ENCODE assay signal across 32 mouse cellular contexts in genomic region chr12:17646457-17646856, GRCm38 (mm10).
"Had no signal": no experiment of that assay in that cellular context is flagged by ENCODE, and none has a peak within 500 bp of the region (broad histone marks: within the 10 kb centered on the region; RNA-seq: fewer than 3 reads in every experiment).

No protein-coding gene starts in this region.

- H3K36me3 ChIP-seq: limb, embryonic 10.5 days; limb, embryonic 12.5 days; limb, embryonic 13.5 days; limb, embryonic 15.5 days; liver, embryonic 12.5 days; liver, embryonic 13.5 days; liver, embryonic 15.5 days; lung, embryonic 15.5 days; midbrain, embryonic 10.5 days; midbrain, embryonic 12.5 days; midbrain, embryonic 13.5 days; midbrain, embryonic 15.5 days; neural tube, embryonic 12.5 days had no signal

- H3K4me3 ChIP-seq: limb, embryonic 10.5 days; limb, embryonic 12.5 days; limb, embryonic 13.5 days; limb, embryonic 15.5 days; liver, embryonic 12.5 days; liver, embryonic 13.5 days; liver, embryonic 15.5 days; lung, embryonic 15.5 days; megakaryocyte, embryonic 14.5 days; midbrain, embryonic 10.5 days; midbrain, embryonic 12.5 days; midbrain, embryonic 13.5 days; midbrain, embryonic 15.5 days; myocyte; neural tube, embryonic 12.5 days had no signal

- H3K4me1 ChIP-seq: limb, embryonic 10.5 days; limb, embryonic 12.5 days; limb, embryonic 13.5 days; limb, embryonic 15.5 days; liver, embryonic 12.5 days; liver, embryonic 13.5 days; liver, embryonic 15.5 days; lung, embryonic 15.5 days; megakaryocyte, embryonic 14.5 days; midbrain, embryonic 12.5 days; midbrain, embryonic 13.5 days; midbrain, embryonic 15.5 days; neural tube, embryonic 12.5 days had no signal

- H3K27ac ChIP-seq: limb, embryonic 10.5 days; limb, embryonic 12.5 days; limb, embryonic 13.5 days; limb, embryonic 15.5 days; liver, embryonic 12.5 days; liver, embryonic 13.5 days; liver, embryonic 14.5 days; liver, embryonic 15.5 days; lung, embryonic 15.5 days; macrophage; midbrain, embryonic 10.5 days; midbrain, embryonic 12.5 days; midbrain, embryonic 13.5 days; midbrain, embryonic 15.5 days; neural tube, embryonic 12.5 days had no signal

- DNase-seq: left cerebral cortex, postnatal 4 days; liver; liver, embryonic 13.5 days; liver, postnatal 0 days; lung, adult 18-20 months; lung, adult 2 months; lung, embryonic 14.5 days; lung, postnatal 10 days; lung, postnatal 14 days; lung, postnatal 36 days; lung, postnatal 4 days; midbrain, embryonic 14.5 days had no signal

- H3K9ac ChIP-seq: limb, embryonic 12.5 days; limb, embryonic 13.5 days; limb, embryonic 15.5 days; liver, embryonic 12.5 days; liver, embryonic 13.5 days; liver, embryonic 14.5 days; liver, embryonic 15.5 days; liver, postnatal 0 days; lung, embryonic 14.5 days; lung, embryonic 15.5 days; midbrain, embryonic 12.5 days; midbrain, embryonic 13.5 days; midbrain, embryonic 15.5 days; neural tube, embryonic 12.5 days had no signal

- H3K4me2 ChIP-seq: limb, embryonic 12.5 days; limb, embryonic 13.5 days; limb, embryonic 15.5 days; liver, embryonic 11.5 days; liver, embryonic 12.5 days; liver, embryonic 13.5 days; liver, embryonic 15.5 days; lung, embryonic 14.5 days; lung, embryonic 15.5 days; midbrain, embryonic 11.5 days; midbrain, embryonic 12.5 days; midbrain, embryonic 13.5 days; midbrain, embryonic 15.5 days; neural tube, embryonic 12.5 days had no signal

- ATAC-seq: liver, embryonic 12.5 days; liver, postnatal 0 days; lung, postnatal 0 days; midbrain, embryonic 13.5 days; midbrain, embryonic 15.5 days; midbrain, embryonic 16.5 days had no signal

- H3K9me3 ChIP-seq: limb, embryonic 10.5 days; limb, embryonic 12.5 days; limb, embryonic 13.5 days; limb, embryonic 15.5 days; liver, embryonic 12.5 days; liver, embryonic 13.5 days; liver, embryonic 15.5 days; lung, embryonic 15.5 days; megakaryocyte, embryonic 14.5 days; midbrain, embryonic 10.5 days; midbrain, embryonic 12.5 days; midbrain, embryonic 13.5 days; midbrain, embryonic 15.5 days; neural tube, embryonic 12.5 days had no signal

- H3K27me3 ChIP-seq: limb, embryonic 12.5 days; limb, embryonic 13.5 days; limb, embryonic 15.5 days; liver, embryonic 13.5 days; liver, embryonic 15.5 days; lung, embryonic 15.5 days; midbrain, embryonic 12.5 days; midbrain, embryonic 13.5 days; midbrain, embryonic 15.5 days; neural tube, embryonic 12.5 days had no signal
